ENCODE assay signal across 9 mouse cellular contexts in the genomic region with DNA sequence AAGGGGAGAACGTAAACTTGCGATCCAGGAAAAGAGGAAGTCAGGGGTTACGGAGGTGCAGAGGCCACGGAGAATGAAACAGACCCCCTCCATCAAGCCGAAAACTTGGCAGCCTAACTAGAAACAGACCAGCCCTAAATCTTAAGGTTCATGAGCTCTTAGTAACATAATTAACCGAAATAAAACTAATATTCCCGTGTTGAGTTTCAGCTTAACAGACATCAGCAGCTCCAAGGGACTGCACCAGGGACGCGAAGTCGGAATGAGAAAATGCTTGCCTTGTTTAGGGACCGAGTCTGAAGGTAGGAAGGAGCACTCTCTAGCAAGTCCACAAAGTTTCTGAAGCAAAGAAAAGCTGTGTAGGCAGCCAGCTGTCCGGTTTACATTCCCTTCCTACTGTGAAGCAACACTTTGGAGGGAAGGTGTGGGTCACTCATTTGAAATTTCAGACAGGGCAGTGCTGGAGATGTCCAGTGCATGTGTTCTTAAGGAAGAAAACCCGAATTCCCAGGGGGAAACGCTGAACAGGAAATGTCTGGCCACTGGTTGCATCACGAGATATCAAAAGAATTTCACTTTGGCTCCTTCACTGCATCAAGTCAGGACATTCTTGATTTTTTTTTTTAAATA.
DNase-seq lines count a peak whose midpoint lies in the region; ATAC-seq lines count a peak whose summit lies in the region.
"Had no signal": no experiment of that assay in that cellular context is flagged by ENCODE, and none has a peak within 500 bp of the region (broad histone marks: within the 10 kb centered on the region; RNA-seq: fewer than 3 reads in every experiment).

No protein-coding gene starts in this region.

- peaks cover 44% of the 10 kb centered on the region for H3K4me1 ChIP-seq in lung, embryonic 15.5 days
- H3K4me1 ChIP-seq: neural tube, embryonic 13.5 days had no signal

- no peaks in the 10 kb centered on the region for H3K9me3 ChIP-seq in lung, embryonic 15.5 days
- H3K9me3 ChIP-seq: neural tube, embryonic 13.5 days had no signal

- peak overlapping the region; percentile 49 for H3K4me2 ChIP-seq in lung, embryonic 15.5 days
- H3K4me2 ChIP-seq: neural tube, embryonic 13.5 days had no signal

- ATAC-seq in lung, embryonic 15.5 days (ENCODE audit: borderline replicate concordance, extremely low read depth, low FRiP score, low TSS enrichment): peak; percentile 78; the same call in 1 of the 2 replicates
- no peak for ATAC-seq in erythroblast, adult 5-6 weeks (replicated peaks; ENCODE audit: low FRiP score, poor library complexity, severe bottlenecking)
- no peak for ATAC-seq in monocyte, adult 5-6 weeks (replicated peaks; ENCODE audit: insufficient number of reproducible peaks, low FRiP score, low TSS enrichment, poor library complexity, severe bottlenecking)

- H3K27ac ChIP-seq in lung, embryonic 15.5 days: peak overlapping the region; percentile 94
- H3K27ac ChIP-seq: neural tube, embryonic 13.5 days had no signal

- 14% methylated on average over 15 of the region's 15 CpGs for WGBS in lung, embryonic 15.5 days

- H3K27me3 ChIP-seq in lung, embryonic 15.5 days: no peaks in the 10 kb centered on the region
- H3K27me3 ChIP-seq: neural tube, embryonic 13.5 days had no signal

- H3K4me3 ChIP-seq in lung, embryonic 15.5 days: peak overlapping the region; percentile 10; the same call in 1 of the 2 replicates
- H3K4me3 ChIP-seq: neural tube, embryonic 13.5 days had no signal

- no peak overlapping the region for H3K9ac ChIP-seq in lung, embryonic 15.5 days
- H3K9ac ChIP-seq: neural tube, embryonic 13.5 days had no signal

- DNase-seq in embryo, embryonic 10.5 days (ENCODE audit: low spot score): peak; percentile 74
- DNase-seq in gastrocnemius, postnatal 25 days: peak; percentile 53
- DNase-seq in kidney, adult 18-20 months: peak; percentile 42
- DNase-seq in thymus, postnatal 14 days: no peak
- no peak for DNase-seq in frontal cortex, postnatal 10 days (ENCODE audit: low spot score in 2 of 2)

- no peaks in the 10 kb centered on the region for H3K36me3 ChIP-seq in lung, embryonic 15.5 days
- H3K36me3 ChIP-seq: neural tube, embryonic 13.5 days had no signal

Comparison
In these comparisons a context has a peak if more than half of its experiments do, and no peak if none do; other contexts are left out.
1. DNase-seq: peak in embryo, embryonic 10.5 days (single experiment), gastrocnemius, postnatal 25 days (single experiment) and kidney, adult 18-20 months (single experiment); none in thymus, postnatal 14 days (single experiment) and frontal cortex, postnatal 10 days (0 of 2).